Mouse (Mus musculus) left cerebral cortex, postnatal 25 days (tissue): Measurements from ENCODE around the gene Smpd1. TPM values are rescaled to one million over a fixed set of nuclear protein-coding genes. Genes with fewer than 3 reads are reported as not detected.
A peak's percentile ranks its signal among the peaks of the same experiment; 100 is the strongest.

Experiments used
- DNase-seq, 2 experiments: peaks; one replicate each; pipeline ENCODE4 v3.0.0; 2022; ENCODE audit warnings: low spot score in 2 of 2, mixed read lengths in 1 of 2
- intact Hi-C: fragments of 180-260 bp; cut with DNase I; formaldehyde crosslinking; loops from one replicate; pipeline ENCODE4 v1.15.1; 2025
- total RNA-seq, 2 experiments: library from RNA; stranded (reverse); gene quantifications; 2 replicates each; pipeline ENCODE4 v1.2.3; 2021

The Smpd1 gene
- 100 to 1,000 TPM; 103 to 111 TPM for total RNA-seq

GRCm38 (mm10) chr7:105554212-105554942 is at the start of gene Smpd1:
Smpd1 (plus strand) TSS chr7:105554360.
- intact Hi-C loops = loop anchor here (2.0 to 5.0 kb wide), 3 partner anchors 26 to 258 kb away; partner anchors contain the start of genes Apbb1, Mrpl17 and Trim3
- DNase-seq = peak; percentile 88 to 96

GRCm38 (mm10) chr7:105507257-105507656 is 46.9 kb upstream of the Smpd1 start:
- intact Hi-C loops = no loop called here
- no peak for DNase-seq

- peak; percentile 30 to 87 for DNase-seq
- intact Hi-C loops = loop anchor here (1.0 kb wide), 1 partner anchor 9 kb away; no protein-coding TSS in a partner anchor
These were observed 44.0 kb upstream of the Smpd1 start for GRCm38 (mm10) chr7:105510143-105510542.

GRCm38 (mm10) chr7:105513845-105514291 is 40.3 kb upstream of the Smpd1 start:
- intact Hi-C loops = loop anchor here (2.0 kb wide), 2 partner anchors 49 to 103 kb away; no protein-coding TSS in a partner anchor
- DNase-seq = no peak

GRCm38 (mm10) chr7:105514561-105514960 is 39.6 kb upstream of the Smpd1 start:
- intact Hi-C loops = loop anchor here (2.0 kb wide), 2 partner anchors 50 to 104 kb away; no protein-coding TSS in a partner anchor
- DNase-seq = peak in 1 of 2 experiments; percentile 59

GRCm38 (mm10) chr7:105515178-105515577 is 39.0 kb upstream of the Smpd1 start:
- DNase-seq = peak; percentile 54 to 65
- intact Hi-C loops = loop anchor here (1.0 to 2.0 kb wide), 3 partner anchors 37 to 104 kb away; no protein-coding TSS in a partner anchor

- no peak for DNase-seq
- intact Hi-C loops = no loop called here
These were observed 37.3 kb upstream of the Smpd1 start for GRCm38 (mm10) chr7:105516669-105517360.

GRCm38 (mm10) chr7:105519336-105519735 is 34.8 kb upstream of the Smpd1 start:
- intact Hi-C loops = loop anchor here (1.0 kb wide), 2 partner anchors 9 to 32 kb away; no protein-coding TSS in a partner anchor
- DNase-seq = peak; percentile 85 to 99

GRCm38 (mm10) chr7:105519771-105520170 is 34.4 kb upstream of the Smpd1 start:
- intact Hi-C loops = loop anchor here (1.0 kb wide), 2 partner anchors 9 to 32 kb away; no protein-coding TSS in a partner anchor
- peak; percentile 32 to 80 for DNase-seq

- intact Hi-C loops = no loop called here
- DNase-seq = no peak
These were observed 34.0 kb upstream of the Smpd1 start for GRCm38 (mm10) chr7:105520201-105520600.

- intact Hi-C loops = no loop called here
- no peak for DNase-seq
These were observed 29.9 kb upstream of the Smpd1 start for GRCm38 (mm10) chr7:105524222-105524621.

- intact Hi-C loops = loop anchor here (2.0 kb wide), 1 partner anchor 357 kb away; no protein-coding TSS in a partner anchor
- peak; percentile 44 to 75 for DNase-seq
These were observed 26.7 kb upstream of the Smpd1 start for GRCm38 (mm10) chr7:105527306-105527937.

- intact Hi-C loops = no loop called here
- no peak for DNase-seq
These were observed 26.1 kb upstream of the Smpd1 start for GRCm38 (mm10) chr7:105528094-105528493.

GRCm38 (mm10) chr7:105534162-105534561 is 20.0 kb upstream of the Smpd1 start:
- no peak for DNase-seq
- intact Hi-C loops = no loop called here

- intact Hi-C loops = no loop called here
- DNase-seq = no peak
These were observed 8.2 kb upstream of the Smpd1 start for GRCm38 (mm10) chr7:105545986-105546385.

GRCm38 (mm10) chr7:105547970-105548369 is 6.2 kb upstream of the Smpd1 start:
- intact Hi-C loops = loop anchor here (2.0 kb wide), 1 partner anchor 53 kb away; the partner anchor contains the start of gene Hpx
- DNase-seq = no peak

- intact Hi-C loops = loop anchor here (2.0 kb wide), 1 partner anchor 52 kb away; the partner anchor contains the start of gene Hpx
- DNase-seq = peak; percentile 47 to 78
These were observed 5.1 kb upstream of the Smpd1 start for GRCm38 (mm10) chr7:105549035-105549434.

- intact Hi-C loops = loop anchor here (2.0 to 5.0 kb wide), 3 partner anchors 27 to 259 kb away; partner anchors contain the start of genes Apbb1, Mrpl17 and Trim3
- peak in 1 of 2 experiments; percentile 33 for DNase-seq
These were observed 526 bp upstream of the Smpd1 start for GRCm38 (mm10) chr7:105553456-105554211.

GRCm38 (mm10) chr7:105555571-105555970 is 1.4 kb downstream of the Smpd1 start:
- DNase-seq = peak; percentile 14 to 16
- intact Hi-C loops = loop anchor here (2.0 kb wide), 2 partner anchors 25 to 77 kb away; partner anchors contain the start of genes Apbb1 and Trim3
